Mouse (Mus musculus): Measurements from ENCODE around the gene Bhlhb9. TPM values are rescaled to one million over a fixed set of nuclear protein-coding genes. Genes with fewer than 3 reads are reported as not detected.

The Bhlhb9 gene
- total RNA-seq, 2 experiments from 2014 or later: 79.2 to 81.4 TPM

- DNase-seq (ENCODE audit: extremely low spot score in 1 of 2, low spot score in 2 of 2): no peak
- intact Hi-C loops (cut with DNase I): no loop called here
These were observed 82.2 kb downstream of the Bhlhb9 start for GRCm38 (mm10) chrX:135879626-135880025.

- intact Hi-C loops (cut with DNase I): no loop called here
- DNase-seq (ENCODE audit: extremely low spot score in 1 of 2, low spot score in 2 of 2): peak; percentile 80 to 90
These were observed 88.2 kb downstream of the Bhlhb9 start for GRCm38 (mm10) chrX:135885411-135886233.

GRCm38 (mm10) chrX:135886234-135886585, 88.8 kb downstream of the Bhlhb9 start:
- intact Hi-C loops (cut with DNase I): no loop called here
- DNase-seq (ENCODE audit: extremely low spot score in 1 of 2, low spot score in 2 of 2): peak in 1 of 2 experiments; percentile 58

- intact Hi-C loops (cut with DNase I): no loop called here
- no peak for DNase-seq (ENCODE audit: extremely low spot score in 1 of 2, low spot score in 2 of 2)
These were observed 119.2 kb downstream of the Bhlhb9 start for GRCm38 (mm10) chrX:135916580-135916979.

GRCm38 (mm10) chrX:135917116-135917515, 119.7 kb downstream of the Bhlhb9 start:
- intact Hi-C loops (cut with DNase I): no loop called here

GRCm38 (mm10) chrX:135922162-135922561, 124.8 kb downstream of the Bhlhb9 start:
- intact Hi-C loops (cut with DNase I): no loop called here
- peak; percentile 13 to 21 for DNase-seq (ENCODE audit: extremely low spot score in 1 of 2, low spot score in 2 of 2)

More at GRCm38 (mm10) chrX:135917116-135917515, 119.7 kb downstream of the Bhlhb9 start:
- no peak for DNase-seq (ENCODE audit: extremely low spot score in 1 of 2, low spot score in 2 of 2)

GRCm38 (mm10) chrX:135925911-135926310, 128.5 kb downstream of the Bhlhb9 start:
- DNase-seq (ENCODE audit: extremely low spot score in 1 of 2, low spot score in 2 of 2): no peak
- intact Hi-C loops (cut with DNase I): no loop called here

- intact Hi-C loops (cut with DNase I): no loop called here
- no peak for DNase-seq (ENCODE audit: extremely low spot score in 1 of 2, low spot score in 2 of 2)
These were observed 131.2 kb downstream of the Bhlhb9 start for GRCm38 (mm10) chrX:135928588-135928987.

GRCm38 (mm10) chrX:135936452-135936851, 139.1 kb downstream of the Bhlhb9 start:
- intact Hi-C loops (cut with DNase I): no loop called here
- no peak for DNase-seq (ENCODE audit: extremely low spot score in 1 of 2, low spot score in 2 of 2)

Small RNA genes lying within 50 kb of the gene (microRNA-seq; reads per million reads assigned to microRNA genes)
- not detected for gene Mir1970

Other genes with a start within 250 kb of the Bhlhb9 start
- gene Nxf7, start 198.8 kb upstream of the Bhlhb9 start, total RNA-seq (2021): under 1 TPM in 1 of 2 experiments, not detected in 1; 0.60 TPM
- gene Prame, start 169.9 kb upstream of the Bhlhb9 start, total RNA-seq (2021): under 1 TPM in 1 of 2 experiments, not detected in 1; 0.32 TPM
- not detected for gene Tcp11x2, start 103.8 kb upstream of the Bhlhb9 start, total RNA-seq (2021)
- gene Tmsb15a, start 72.3 kb upstream of the Bhlhb9 start, total RNA-seq (2021): not detected
- gene Armcx5, start 54.9 kb upstream of the Bhlhb9 start, total RNA-seq (2021): 10 to 100 TPM; 31.5 to 33.7 TPM
- gene Gprasp1, start 54.9 kb upstream of the Bhlhb9 start, total RNA-seq (2021): 100 to 1,000 TPM; 352 to 384 TPM
- gene Gprasp2, start 41.4 kb downstream of the Bhlhb9 start, total RNA-seq (2021): 100 to 1,000 TPM; 175 to 191 TPM
- gene Arxes2, start 196.2 kb downstream of the Bhlhb9 start, total RNA-seq (2021): 100 to 1,000 TPM; 106 to 108 TPM
- gene Arxes1, start 235.8 kb downstream of the Bhlhb9 start, total RNA-seq (2021): 100 to 1,000 TPM in 1 of 2 experiments, 10 to 100 TPM in 1; 85.8 to 109 TPM